Mouse (Mus musculus) myocyte (in vitro differentiated cells): Measurements from ENCODE around the gene Cacna1d.

Experiments
- CEBPB ChIP-seq: IDR thresholded peaks from 2 replicates; pipeline ENCODE4 v1.6.1; 2011; ENCODE audit warnings: mild to moderate bottlenecking, moderate library complexity; ENCODE audit not compliant: poor library complexity, insufficient read depth, severe bottlenecking
- E2F4 ChIP-seq: IDR thresholded peaks from one replicate; pipeline ENCODE4 v1.6.1; 2011; ENCODE audit warnings: mild to moderate bottlenecking, control low read depth, moderate library complexity; ENCODE audit not compliant: insufficient read depth
- MAX ChIP-seq: IDR thresholded peaks from one replicate; pipeline ENCODE4 v1.6.1; 2011; ENCODE audit warnings: low read depth, mild to moderate bottlenecking, control low read depth
- MYOD1 ChIP-seq, 3 experiments: IDR thresholded peaks; one replicate each; pipeline ENCODE4 v1.6.1; 2011; ENCODE audit warnings: control low read depth in 2 of 3, low read depth in 2 of 3, mild to moderate bottlenecking in 2 of 3, moderate library complexity in 1 of 3; ENCODE audit not compliant: insufficient read length in 2 of 3, control insufficient read depth in 1 of 3
- POLR2A ChIP-seq: IDR thresholded peaks from one replicate; pipeline ENCODE4 v1.6.1; 2011; ENCODE audit warnings: low read depth, mild to moderate bottlenecking, control low read depth, moderate library complexity; ENCODE audit not compliant: insufficient read length
- POLR2AphosphoS2 ChIP-seq: IDR thresholded peaks from one replicate; pipeline ENCODE4 v1.6.1; 2011; ENCODE audit warnings: low read depth, control low read depth; ENCODE audit not compliant: insufficient read length
- TCF12 ChIP-seq: IDR thresholded peaks from one replicate; pipeline ENCODE4 v1.6.1; 2011; ENCODE audit warnings: mild to moderate bottlenecking, control low read depth; ENCODE audit not compliant: poor library complexity, insufficient read depth, severe bottlenecking
- USF1 ChIP-seq: IDR thresholded peaks from one replicate; pipeline ENCODE4 v1.6.1; 2011; ENCODE audit warnings: low read depth, mild to moderate bottlenecking, control low read depth, moderate library complexity

- no peak for TF ChIP-seq USF1
- no peak for TF ChIP-seq POLR2AphosphoS2
- TF ChIP-seq CEBPB: no peak
- no peak for TF ChIP-seq E2F4
- TF ChIP-seq TCF12: no peak
- TF ChIP-seq POLR2A: no peak
- no peak for TF ChIP-seq MAX
- no peak for TF ChIP-seq MYOD1 (IDR thresholded peaks at IDR 0.05; ENCODE audit: control insufficient read depth in 1 of 3, insufficient read length in 2 of 3, low read depth in 2 of 3)
These were observed 476.8 kb downstream of the Cacna1d start for GRCm38 (mm10) chr14:30014487-30014886.
